Mouse (Mus musculus) heart, adult 8-10 months (tissue): Measurements from ENCODE around the gene Tepp. TPM values are rescaled to one million over a fixed set of nuclear protein-coding genes. Genes with fewer than 3 reads are reported as not detected.

Source experiments
- DNase-seq: peaks from one replicate; pipeline ENCODE4 v3.0.0; 2022; ENCODE audit warnings: low spot score
- total RNA-seq, 4 experiments: library from RNA; stranded (reverse); gene quantifications; 2 replicates each; pipeline ENCODE4 v1.2.4; 2022

Tepp gene
- under 1 TPM in 1 of 4 experiments, not detected in 3; 0.57 TPM for total RNA-seq

GRCm38 (mm10) chr8:95310342-95310970 lies at the start of gene Tepp:
Gene Tepp (plus strand): TSS chr8:95310566.
- DNase-seq = no peak

DNA sequence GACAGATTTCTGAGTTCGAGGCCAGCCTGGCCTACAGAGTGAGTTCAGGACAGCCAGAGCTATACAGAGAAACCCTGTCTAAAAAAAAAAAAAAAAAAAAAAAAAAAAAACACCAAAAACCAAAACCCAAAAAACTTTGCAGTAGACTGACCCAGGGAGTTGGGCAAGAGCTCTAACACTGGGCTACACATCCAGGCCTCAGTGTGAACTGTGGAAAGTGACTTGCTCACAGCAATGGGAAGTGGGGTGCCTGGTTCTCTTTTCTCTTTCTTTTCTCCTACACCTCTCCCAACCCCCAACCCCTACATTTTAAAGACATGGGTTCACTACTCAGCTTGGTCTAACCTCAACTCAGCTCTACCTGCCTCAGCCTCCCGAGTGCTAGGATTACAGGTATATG lies 48.2 kb upstream of the Tepp start:
- no peak for DNase-seq

- DNase-seq = no peak
Measured at GRCm38 (mm10) chr8:95270501-95270900, 39.9 kb upstream of the Tepp start.

DNA sequence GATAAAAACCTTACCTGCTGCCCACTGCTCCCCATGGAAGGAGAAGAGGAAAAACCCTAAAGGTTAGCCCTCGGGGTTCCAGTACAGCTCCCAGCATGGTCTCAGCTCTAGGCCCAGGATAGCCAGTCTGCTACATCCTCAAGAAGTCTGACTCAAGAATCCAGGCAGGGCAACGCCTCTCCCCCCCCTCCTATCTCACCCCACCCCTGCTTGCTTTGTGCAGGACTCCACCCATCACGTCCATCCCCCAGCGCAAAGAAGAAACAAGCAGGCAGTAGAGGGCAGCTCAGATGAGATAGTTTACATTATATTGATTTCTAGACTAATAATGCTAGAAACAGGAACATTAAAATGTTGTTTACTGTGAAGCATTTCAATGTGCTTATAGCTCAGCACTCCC lies 38.5 kb upstream of the Tepp start:
- no peak for DNase-seq

- no peak for DNase-seq
Measured at GRCm38 (mm10) chr8:95272871-95273270, 37.5 kb upstream of the Tepp start.

GRCm38 (mm10) chr8:95281493-95281892 lies 28.9 kb upstream of the Tepp start:
- no peak for DNase-seq

- no peak for DNase-seq
Measured at GRCm38 (mm10) chr8:95289066-95289650, 21.2 kb upstream of the Tepp start.

DNA sequence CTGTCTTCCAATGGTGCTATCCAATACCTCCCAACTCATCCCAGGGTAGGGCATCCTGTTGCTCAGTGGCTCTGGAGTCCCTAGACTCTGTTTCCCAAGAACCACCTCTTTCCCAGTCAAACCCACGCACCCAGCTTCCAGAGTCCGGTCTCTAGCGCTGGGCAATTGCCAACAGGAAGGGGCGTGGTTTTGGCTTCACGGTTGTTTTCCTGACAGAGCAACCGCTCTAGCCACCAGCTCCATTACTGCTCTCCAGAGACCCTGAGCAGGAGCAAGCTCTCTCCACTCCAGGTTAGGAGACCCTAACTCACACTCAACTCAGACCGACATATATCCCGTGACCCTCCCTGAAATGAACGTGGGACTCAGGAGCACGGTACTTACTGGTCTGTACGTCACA lies 17.2 kb upstream of the Tepp start:
- DNase-seq = peak; percentile 95

GRCm38 (mm10) chr8:95293891-95294290 lies 16.5 kb upstream of the Tepp start:
- peak; percentile 63 for DNase-seq

DNA sequence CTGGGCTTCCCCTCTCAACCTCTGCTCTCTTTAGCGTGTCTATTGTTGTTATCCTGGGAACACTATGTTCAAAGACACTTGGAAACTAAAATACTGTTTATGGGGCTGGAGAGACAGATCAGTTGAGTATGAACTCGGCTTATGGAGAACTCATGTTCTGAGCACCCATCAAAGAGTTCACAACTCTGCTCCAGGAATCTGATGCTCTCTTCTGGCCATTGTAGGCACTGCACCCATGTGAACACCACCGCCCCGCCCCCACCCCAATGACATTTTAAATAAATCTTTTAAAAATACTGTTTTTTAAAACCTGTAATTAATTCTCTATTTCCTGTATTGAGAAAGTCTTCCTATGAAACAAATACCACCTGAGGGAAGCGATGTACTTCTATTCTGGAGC lies 8.0 kb upstream of the Tepp start:
- DNase-seq = peak; percentile 29

DNA sequence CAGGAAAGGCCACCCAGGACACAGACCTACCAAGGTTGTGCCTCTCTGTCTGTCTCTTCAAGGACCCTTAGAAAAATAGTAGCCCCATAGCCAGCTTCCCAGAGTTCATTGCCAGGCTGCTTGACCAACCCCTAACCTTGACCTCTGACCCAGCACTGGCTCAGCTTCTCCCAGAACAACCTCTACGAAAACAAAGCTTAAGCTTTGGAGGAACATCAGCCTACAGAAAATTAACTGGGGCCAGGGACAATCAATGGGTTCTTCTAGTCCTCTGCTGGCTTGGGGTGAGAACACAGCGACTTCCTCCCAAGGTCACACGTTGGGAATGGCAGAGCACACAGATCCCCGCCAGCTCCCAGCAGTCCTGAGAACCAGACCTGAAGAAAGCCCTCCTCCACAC lies 4.8 kb upstream of the Tepp start:
- no peak for DNase-seq

- no peak for DNase-seq
Measured at GRCm38 (mm10) chr8:95306431-95306830, 3.9 kb upstream of the Tepp start, which contains the start of gene Cngb1. Gene Cngb1 (minus strand): TSS chr8:95306585.

DNA sequence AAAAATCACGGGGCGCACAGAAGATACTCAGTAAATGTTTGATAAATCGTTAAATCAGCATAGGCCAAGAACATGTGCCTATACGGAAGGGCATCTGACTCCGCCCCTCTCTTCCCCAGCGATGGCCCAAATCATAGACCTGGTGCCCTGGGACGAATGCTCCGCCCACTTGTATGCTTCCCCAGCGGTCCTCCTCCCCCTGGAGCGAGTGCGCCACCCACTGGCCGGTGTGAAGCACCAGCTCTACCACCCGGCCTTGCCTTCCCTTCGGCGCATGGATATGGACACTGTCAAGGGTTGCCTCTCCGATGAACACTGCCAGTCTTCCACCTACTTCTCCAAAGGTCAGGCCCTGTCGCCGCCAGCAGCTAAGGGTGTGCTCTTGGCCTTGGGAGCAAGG lies 2.5 kb downstream of the Tepp start:
- no peak for DNase-seq

GRCm38 (mm10) chr8:95313857-95314256 lies 3.5 kb downstream of the Tepp start:
- DNase-seq = no peak

GRCm38 (mm10) chr8:95314707-95315106 lies 4.3 kb downstream of the Tepp start:
- no peak for DNase-seq

- no peak for DNase-seq
Measured at GRCm38 (mm10) chr8:95315350-95315749, 5.0 kb downstream of the Tepp start.

DNA sequence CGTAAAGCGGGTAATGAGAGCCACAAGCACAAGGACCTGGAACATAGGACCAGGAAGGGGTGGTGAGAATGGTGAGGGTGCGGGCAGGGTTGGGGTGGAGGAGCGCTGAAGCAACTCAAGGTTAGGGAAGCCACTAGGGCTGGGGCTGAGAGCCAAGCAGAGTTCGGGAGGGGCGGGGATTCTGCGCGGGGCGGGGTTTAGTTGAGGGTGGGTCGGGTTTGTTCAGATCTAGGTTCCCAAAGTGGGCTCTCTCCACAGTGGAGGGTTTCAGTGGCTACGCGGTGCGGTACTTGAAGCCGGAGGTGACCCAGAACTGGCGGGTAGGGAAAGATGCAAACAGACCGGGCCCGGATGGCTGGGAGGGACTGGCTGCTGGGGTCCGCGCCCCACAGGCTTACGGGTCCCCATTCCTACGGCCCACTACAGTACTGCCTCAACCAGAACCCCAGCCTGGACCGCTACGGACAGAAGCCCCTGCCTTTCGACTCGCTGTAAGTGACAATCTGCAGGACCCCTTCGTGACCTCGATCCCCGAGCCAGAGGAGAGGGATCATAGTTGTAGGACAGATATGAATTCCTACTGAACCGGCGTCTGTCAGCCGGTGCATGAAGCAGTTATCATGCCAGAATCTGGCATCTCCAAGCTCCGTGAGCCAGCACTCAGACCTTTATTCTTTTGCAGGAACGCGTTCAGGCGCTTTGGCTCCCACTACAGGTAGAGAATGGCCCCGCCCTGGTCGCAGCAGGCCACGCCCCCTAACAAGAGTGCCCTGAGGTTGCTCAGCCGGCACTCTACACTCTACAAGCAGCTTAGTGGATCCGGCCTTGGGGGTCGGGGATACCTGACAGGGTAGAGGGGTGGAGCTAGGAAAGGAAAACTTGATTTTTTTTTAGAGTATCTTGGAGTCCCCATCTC lies 10.1 kb downstream of the Tepp start:
- DNase-seq = no peak

DNA sequence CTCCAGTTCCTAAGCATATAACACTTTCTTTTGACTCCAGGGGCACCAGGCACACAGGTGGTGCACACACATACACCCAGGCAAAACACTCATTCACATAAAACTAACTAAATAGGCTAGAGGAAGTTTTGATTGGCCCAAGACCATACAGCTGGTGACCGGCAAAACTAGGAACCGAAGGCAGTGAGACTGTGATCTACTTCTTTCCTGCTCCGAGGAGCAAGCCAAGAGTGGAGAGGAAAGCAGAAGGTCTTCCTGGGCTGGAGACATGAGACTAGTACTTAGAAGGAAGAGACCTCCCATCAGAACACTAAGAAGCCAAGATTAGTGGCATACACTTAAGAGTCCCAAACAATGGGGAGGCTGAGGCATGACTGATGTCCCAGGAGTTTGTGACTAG lies 12.8 kb downstream of the Tepp start:
- peak; percentile 45 for DNase-seq

- DNase-seq = no peak
Measured at GRCm38 (mm10) chr8:95324646-95325045, 14.3 kb downstream of the Tepp start.

- no peak for DNase-seq
Measured at GRCm38 (mm10) chr8:95326822-95327221, 16.5 kb downstream of the Tepp start.

GRCm38 (mm10) chr8:95327866-95328465 lies 17.6 kb downstream of the Tepp start:
- no peak for DNase-seq

DNA sequence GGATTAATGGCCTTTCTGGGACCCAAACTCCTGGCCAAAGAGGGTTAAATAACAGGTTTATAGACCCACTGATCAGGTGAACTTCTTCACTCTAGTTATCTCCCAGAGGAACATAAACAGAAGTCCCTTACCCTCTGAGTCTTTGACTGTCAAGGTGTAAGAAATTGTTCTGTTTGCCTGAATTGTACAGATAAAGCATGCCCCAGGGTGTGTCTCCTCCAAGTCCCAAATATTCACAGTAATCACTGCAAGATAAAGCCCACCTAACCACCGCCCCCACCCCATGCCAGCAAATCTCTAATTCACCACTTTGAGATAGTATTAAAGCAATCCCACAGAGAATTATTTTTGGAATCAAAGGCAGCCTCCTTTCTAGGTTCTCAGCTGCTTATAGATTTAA lies 20.0 kb downstream of the Tepp start:
- no peak for DNase-seq
